Mouse (Mus musculus) neutrophil, adult 5-6 weeks (primary cell): ENCODE results near the gene Tfip11. TPM values are rescaled to one million over a fixed set of nuclear protein-coding genes. Genes with fewer than 3 reads are reported as not detected.
A peak's percentile ranks its signal among the peaks of the same experiment; 100 is the strongest.

Source experiments
- ATAC-seq: fragments of 151-379, 151-347 bp; 2 replicates; pipeline ENCODE4 v1.8.0; 2017; ENCODE audit warnings: mild to moderate bottlenecking, moderate TSS enrichment; ENCODE audit not compliant: insufficient number of reproducible peaks, poor library complexity, low FRiP score, severe bottlenecking; ENCODE audit errors: extremely low read depth
- total RNA-seq: library from RNA; stranded (forward); fragments of 200-1000 nt; gene quantifications from 2 replicates; pipeline ENCODE4 v1.2.3, GENCODE M21; 2017

Gene Tfip11
- 25.7 and 34.3 TPM in 2 replicates for total RNA-seq

DNA sequence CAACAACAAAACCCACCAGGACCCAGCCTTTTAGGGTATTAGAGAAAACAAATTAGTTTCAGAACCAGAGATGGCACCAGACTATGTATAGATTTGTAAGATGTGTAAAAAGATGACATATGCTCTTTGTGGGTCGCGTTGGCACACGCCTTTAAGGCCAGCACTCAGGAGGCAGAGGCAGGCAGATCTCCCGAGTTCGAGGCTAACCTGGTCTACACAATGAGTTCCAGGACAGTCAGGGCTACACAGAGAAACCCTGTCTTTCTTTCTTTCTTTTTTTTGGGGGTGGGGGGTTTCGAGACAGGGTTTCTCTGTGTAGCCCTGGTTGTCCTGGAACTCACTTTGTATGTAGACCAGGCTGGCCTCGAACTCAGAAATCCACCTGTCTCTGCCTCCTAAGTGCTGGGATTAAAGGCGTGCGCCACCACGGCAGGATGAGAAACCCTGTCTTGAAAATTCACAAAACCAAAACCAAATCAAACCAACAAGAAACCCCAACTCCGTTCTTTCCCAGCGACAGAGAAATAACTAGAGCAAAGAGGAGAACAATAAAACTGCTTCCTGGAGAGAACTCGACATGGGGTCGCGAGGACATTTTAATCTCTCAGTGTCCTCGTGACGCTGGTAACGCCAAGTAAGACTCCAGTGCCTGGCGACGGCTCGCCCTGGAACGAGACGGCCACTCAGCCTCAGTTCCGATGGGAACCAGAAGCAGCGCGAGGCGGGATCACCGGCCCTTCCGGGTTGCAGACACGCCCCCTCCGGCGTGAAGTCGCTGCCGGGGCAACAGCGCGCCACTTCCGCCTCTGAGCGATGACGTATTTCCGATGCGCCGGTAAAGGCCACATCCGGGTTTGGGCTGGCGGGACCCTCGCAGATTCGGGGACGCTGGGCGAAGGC, at the start of gene Tfip11:
Gene Tfip11 (plus strand): TSS at position 813 of the 900 bp plus-strand sequence.
- peak; percentile 80 for ATAC-seq

DNA sequence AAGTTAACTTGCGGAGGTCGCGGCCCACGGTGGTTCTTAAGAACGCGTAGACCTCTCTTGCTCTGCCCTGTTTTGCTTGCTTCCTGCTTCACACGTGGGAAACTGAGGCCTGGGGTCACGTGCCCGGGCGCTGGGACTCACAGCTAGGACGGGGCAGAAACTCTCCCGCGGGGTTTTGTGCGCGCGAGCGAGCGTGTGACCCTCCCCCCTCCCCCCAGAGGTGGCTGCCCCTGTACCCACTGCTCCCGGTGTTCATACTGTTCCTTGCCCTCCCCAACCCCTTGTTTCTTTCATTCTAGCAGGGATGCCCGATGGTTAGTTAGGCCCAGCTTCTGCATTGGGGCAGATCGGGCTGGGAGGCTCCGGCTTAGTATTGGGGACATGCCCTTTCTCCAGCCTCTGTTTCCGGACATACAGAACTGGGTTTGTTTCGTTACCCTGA, 49.2 kb upstream of the Tfip11 start:
- no peak for ATAC-seq

DNA sequence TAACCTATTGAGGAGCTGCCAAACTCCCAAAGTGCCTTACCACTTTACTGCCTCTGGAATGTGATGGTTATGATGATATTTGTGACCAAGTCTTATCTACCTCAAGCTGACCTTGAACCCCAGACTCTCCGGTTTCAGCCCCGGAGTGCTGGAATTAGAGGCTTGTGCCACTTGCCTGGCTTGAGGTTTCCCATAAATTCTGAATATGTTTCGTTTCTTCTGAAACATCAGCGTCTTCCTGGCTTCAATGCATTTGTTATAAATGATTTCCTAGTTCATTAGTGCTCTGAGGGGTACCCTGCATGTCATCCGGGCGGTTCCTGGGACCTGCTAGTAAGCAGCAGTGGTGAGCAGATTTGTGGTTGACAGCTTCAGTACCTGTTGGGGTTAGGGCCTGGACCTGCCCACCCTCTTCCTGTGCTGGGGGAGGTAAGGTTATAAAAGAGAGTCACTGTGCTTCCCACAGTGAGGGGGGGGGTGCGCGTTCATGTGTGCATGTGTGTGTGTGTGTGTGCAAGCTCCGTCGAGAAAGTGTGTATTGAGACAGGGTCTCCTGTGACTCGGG, 48.2 kb upstream of the Tfip11 start:
- no peak for ATAC-seq

DNA sequence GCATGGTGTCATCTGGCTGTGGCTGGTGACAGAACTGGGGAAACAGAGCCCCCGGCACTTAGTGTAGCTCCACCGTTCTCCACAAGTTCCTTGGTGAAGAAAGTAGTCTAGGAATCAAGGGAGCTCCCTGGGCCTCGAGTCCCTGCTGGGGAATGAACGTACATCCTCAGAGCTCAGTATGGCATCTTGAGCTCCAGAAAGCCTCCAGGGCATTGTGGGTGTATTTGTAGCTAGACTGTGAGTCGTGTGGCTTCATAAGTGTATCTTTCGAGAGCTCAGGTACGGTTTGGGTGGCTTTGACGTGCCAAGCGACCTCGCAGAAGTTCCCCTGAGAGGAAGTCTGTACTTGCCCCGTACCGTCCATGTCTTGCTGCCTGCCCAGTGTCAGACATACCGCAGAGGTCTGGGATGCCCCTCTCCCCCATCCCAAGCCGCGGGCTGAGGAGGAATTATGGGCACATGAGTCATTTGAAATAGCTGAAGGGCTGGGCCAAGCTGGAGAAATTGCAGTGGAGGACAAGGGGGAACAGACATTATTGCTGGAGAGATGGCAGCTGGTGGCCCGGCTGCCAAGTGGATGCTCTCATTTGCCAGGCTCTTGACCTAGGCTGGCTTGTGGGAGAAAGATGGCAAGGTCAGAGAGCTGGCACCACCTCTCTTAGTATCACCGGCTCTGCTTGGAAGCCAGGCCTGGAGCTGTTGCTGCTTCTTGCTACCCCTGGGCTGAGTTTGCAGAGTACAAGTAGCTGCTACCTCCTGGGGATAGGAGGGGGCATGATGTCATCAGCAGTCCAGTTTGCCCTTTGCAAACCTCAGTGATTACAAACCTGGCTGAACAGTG, 46.8 kb upstream of the Tfip11 start:
- ATAC-seq = no peak

DNA sequence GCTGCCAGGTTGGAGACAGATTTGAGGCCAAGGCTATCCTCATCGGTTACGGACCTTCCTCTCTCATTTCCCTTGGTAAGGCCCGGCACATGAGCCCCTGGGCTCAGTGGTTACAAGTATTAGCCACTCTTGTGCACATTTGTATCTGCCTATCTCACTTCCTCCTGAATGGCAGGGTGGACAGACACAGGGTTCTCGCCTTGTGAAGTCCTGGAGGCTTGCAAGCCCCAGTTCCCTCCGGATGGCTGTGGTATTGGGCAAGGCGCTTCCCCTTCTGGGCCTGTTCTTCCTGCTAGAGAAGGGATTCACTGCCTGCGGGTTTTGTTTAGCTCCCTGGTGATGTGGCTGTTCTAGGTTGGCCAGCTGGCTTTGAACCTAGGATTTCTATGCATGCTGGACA, 46.0 kb upstream of the Tfip11 start:
- no peak for ATAC-seq

DNA sequence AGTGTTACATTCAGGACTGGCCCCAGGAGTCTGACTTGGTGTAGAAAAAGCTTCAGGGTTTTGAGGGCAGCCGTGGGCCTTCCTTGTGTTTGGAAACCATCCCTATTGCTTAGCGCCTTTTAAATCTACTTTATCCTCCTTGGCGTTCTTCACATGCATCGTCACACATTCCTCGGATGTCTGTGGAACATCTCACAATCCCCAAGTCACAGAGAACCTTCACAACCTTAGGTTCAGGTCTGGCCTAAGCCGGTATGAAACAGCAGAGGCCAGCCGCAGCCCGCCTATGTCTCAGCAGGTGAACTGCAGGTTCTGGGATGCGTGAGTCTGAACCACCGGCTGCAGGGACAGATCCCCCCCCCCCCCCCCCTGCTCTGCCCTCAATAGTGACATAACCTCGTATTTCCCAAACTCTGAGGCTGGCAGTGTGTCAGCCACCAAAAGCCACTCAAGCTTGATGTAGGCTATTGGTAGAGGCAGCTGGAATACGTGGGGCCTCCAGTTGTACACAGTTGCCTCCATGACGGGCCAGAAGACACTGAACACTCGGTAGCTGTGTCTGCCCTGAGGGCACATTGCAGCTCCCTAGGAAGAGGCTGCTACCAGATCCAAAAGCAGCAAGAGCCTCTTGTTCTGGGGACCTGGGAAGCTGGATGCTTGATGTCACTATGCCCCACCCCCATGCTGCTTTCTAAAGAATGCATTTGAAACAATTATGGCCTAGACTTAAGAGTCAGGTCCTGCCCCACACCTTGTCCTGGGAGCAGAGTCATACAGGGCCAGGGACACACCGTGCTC, 45.1 kb upstream of the Tfip11 start:
- no peak for ATAC-seq

DNA sequence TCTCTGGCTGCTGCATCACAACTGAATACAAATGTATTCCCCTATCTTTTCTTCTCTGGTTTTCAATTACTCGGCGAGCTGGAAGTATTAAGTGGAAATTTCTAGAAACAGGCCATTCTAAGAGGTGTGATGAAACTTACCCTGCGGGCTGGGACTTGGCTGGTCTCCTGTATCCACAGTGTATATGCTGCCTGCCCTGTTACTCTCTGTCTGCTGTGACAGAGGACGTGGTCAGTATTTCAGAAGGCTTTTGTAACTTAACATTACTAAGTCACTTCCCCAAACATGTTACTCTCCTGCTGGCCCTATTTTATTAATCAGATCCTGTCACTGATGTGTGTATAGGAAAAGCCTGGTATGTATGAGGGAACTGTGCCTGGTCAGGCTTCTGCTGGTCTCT, 44.5 kb upstream of the Tfip11 start:
- ATAC-seq = no peak

DNA sequence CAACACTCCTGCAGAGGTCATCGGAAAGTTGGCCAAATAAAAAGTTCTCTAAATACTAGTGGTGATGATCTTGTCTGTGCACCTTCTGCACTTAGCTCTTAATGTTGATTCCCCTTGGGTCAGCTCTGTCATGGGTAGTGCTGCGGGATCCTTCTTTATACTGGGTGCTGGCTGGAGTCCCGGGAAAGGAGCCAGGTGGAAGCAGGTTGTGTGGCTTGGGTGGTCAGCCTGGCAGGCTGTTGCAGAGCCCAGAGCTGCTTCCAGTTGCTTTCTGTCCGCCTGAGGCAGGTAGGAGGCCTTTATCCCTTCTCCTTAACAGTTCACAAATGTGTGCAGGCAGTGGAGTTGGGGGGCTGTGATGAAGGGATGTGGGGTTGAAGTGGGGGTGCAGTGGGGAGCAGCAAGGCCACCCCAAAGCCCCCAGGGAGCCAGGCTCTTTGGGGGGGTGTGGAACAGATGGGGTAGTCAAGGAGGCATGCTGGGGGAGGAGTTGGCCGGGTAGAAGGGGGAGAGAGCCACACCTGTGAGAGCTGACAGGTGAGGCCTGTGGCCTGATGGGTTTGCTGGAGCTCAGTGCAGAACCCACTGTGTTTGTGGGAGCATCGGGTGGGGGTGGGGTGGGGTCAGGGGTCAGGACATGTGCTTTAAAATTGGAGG, 43.9 kb upstream of the Tfip11 start:
- no peak for ATAC-seq

DNA sequence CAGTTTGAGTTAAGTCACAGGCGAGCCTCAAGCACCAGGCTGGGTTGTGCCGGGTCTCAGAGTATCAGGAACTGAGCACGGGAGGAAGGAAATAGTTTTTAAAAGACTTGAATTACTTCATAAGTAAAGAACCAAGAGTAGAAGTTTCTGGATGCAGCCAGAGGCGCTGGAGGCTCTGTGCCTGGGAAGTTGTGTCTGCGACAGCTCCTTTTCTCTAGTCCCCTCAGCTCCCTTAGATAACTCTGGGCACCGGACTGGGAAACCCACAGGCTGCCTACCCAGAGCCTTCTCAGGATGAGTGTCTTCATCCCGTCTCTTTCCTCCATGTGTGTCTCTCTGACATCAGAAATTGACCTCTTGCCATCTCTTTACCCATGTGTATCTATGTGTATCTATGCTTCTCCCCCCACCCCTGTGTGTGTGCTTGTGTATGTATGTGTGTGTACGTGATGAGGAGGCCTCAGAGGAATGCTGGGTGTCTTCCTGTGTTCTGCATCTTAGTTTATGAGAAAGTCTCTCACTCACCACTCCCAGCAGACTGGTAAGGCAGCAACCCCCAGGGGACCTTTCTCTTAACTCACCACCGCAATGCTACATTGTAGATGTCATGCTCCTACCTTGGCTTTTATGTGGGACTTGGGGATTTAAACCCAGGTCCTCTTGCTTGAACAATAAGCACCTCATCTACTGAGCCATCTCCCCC, 43.2 kb upstream of the Tfip11 start:
- ATAC-seq = no peak

DNA sequence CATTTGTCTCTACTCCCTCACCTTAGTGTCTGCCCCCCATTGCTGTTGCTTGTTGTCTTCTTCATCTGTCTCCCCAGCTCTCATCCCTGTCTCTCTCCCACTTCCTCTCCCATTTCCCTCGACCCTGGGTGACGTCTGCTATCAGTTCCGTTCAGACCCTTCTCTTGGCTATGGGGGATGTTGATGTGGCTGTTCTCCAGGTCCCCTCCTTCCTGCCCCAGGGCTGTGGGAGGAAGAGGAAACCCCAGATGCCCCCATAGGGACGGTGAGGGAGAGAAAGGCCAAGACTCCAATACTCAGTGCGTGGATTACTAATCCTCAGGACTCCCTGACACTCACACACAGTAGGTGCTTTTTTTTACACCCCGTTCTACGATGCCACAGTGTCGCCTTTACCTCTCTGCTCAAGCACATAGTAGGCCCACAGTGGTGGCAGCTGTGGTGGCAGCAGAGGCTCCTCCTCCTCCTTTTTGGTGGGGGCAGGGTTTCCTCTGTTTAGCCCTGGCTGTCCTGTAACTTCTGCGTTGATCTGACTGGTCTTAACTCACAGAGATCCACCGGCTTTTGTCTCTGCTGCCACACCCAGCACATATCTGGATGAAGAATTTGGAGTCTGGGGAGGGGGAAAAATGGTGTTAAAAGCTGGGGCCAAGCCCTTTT, 42.5 kb upstream of the Tfip11 start:
- ATAC-seq = no peak

DNA sequence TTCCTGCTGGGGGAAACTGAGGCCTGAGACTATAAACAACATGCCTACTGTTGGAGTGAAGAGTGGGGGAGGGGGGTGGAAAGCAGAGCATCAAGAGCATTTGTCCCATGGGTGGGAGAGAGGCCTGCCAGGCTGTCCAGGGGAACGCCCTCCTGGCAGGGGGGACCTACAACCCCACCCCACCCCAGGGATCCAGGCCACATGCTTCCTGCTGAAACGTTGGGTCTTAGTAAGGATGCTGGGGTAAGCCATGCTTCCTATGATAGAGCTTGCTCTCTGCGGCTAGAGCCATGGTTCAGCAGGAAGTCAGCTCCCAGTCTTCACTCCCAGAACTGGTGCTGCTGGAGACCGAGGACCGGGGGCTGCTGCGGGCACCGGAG, 42.0 kb upstream of the Tfip11 start:
- no peak for ATAC-seq

DNA sequence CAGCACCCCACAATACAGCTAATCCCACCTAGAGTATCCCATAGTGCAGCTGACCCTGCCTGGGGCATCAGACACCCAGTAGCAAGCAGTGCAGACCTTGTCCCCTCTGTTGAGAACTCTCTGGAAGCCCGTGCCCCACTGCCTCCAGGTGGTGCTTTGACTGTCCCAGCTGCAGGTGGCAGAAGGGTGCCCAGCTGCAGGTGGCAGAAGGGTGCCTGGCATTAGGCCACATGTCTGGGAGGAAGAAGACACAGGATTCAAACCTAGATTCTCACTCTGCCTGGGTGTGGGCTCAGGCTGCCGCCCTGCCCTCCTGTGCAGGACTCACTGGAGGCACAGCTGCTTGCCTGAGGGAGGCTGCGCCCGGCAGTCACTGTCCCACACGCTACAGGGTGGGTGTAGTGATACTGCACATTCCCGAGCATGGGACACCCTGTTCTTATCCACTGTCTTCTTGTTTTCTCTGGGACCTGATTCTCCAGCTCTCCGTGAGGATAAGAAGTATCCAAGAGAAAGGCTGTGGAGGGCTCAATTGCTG, 40.5 kb upstream of the Tfip11 start:
- ATAC-seq = no peak

DNA sequence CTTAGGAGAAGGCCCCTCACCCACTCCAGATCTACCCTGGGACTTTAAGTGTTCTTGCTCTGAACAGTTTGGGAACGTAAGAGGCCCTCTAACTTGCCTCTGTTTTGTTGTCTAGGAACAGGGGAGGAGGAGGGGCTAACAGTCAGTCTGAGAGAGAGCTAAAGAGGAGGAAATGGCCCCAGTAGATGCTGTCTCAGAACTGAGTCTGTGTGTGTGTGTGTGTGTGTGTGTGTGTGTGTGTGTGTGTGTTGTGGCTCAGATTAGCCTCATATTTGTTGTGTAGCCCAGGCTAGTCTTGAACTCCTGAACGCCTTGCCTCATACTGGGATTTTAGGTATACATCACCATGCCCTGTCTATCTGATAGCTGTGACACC, 39.6 kb upstream of the Tfip11 start:
- no peak for ATAC-seq

DNA sequence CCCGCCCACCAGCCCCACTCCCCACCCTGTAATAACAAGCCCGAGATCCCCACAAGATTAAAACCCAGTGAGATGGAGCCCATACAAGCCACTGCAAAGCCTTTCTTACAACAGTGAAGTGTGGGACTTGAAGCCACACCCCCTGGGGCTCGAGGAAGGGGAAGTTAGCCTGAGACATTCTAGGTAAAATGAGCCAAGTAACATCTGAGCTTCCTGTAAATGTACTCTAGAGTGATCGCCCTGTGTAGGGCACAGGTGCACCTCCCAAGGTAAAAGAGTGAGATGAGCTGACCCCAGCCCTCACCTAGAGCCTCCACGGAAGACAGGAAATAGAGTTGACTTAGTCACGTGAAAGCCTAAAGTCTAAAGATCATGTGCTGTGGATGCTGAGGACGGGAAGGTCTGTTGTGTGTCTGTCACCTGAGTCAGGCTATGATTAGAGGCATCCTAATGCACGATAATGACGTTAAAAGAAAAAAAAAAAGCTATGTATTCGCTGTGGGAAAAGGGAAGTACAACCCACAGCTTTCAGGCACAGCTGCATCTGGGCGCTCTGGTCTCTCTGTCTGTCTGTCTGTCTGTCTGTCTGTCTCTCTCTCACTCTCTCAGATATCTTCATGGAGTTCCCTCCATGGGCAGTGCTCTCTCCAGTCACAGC, 39.0 kb upstream of the Tfip11 start:
- peak; percentile 77 for ATAC-seq

DNA sequence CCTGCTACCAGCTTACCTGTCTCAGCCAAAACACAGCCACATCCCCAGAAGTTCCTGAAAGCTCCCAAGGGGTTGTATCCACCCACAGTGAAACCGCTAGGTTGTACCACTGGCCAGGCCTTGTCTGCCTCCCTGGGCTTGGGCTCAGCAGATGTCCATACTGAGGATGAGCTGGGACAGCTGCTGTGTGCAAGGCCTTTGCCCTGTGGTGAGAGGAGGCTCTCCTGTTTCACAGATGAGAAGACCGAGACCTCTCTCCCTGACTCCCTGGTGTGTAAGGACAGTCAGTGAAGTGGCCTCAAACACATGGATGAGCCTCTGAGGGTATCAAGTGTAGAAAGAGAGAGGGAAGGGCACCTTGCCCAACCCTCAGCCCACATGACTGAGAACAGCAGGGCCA, 38.5 kb upstream of the Tfip11 start:
- no peak for ATAC-seq

DNA sequence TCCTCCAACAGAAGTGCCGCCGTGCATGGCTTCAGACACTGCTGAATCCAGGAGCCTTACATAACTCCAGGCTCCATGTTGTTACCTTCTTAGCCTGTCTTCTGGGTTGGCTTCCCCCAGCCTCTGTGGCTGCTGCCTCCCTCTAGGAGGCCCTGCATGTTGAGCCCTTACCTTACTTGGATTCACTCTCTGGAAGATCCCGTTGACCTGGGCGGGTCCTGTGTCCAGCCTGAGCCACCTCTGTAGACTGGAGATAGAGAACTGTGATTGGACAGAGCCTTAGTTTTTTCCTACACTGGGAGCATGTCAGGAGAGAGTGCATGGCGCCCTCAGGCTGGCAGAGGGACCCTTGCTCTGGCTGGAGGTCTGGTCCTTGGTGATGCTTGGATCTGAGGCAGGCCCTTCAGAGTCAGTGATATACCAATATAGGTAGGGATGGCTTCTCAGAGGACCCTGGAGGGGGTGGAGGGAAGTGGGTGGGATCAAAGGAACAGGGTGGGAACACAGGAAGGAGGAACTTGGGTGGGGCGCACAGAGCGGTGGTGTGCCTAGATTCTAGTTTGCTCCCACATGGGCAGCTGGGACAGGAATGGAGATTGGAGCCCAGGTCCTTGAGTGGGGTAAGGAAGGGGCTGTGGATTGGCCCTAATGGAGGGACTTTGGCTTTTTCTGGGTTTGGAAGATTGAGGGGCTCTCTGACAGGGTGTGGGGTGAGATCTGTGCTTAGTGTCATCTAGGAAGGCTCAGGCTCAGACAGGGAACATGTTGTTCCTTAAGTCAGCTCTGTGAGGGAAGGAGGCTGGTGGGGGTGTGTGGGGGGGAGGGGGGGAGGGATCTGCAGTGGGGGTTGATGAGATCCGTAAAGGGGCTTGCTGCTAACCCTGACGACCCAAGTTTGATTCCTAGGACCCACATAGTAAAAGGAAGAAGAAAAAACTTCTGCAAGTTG, 37.7 kb upstream of the Tfip11 start:
- ATAC-seq = no peak
